ENCODE assay signal across 15 mouse cellular contexts in the genomic region with DNA sequence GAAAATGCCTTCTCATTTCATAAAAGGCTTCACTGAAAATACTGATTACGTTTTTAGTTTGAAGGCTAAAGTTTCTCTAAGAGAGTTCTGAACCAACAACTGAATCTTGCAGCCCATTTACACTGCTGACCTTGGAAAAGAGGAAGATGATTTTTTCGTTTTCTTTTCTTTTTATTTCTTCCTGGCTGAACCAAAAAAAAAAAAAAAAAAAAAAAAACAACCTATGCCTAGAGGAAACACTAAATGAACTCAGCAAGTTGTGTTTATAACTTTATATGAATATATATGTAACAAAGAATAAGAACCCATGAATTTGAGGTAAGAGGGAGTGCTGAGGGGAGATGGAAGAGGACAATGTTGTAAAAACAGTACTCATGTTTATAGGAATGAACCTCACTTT.
"Had no signal": no experiment of that assay in that cellular context is flagged by ENCODE, and none has a peak within 500 bp of the region (broad histone marks: within the 10 kb centered on the region; RNA-seq: fewer than 3 reads in every experiment).

No protein-coding gene starts in this region.

- H3K36me3 ChIP-seq: neural tube, embryonic 15.5 days; stomach, embryonic 15.5 days had no signal

- H3K9me3 ChIP-seq: neural tube, embryonic 15.5 days; stomach, embryonic 15.5 days had no signal

- DNase-seq: retina, postnatal 1 day; right cerebral cortex, adult 18-20 months; right cerebral cortex, postnatal 14 days; right cerebral cortex, postnatal 25 days; right cerebral cortex, postnatal 4 days; spleen, adult 18-20 months; thymus, adult 18-20 months; thymus, adult 2 months; thymus, postnatal 14 days; thymus, postnatal 25 days; thymus, postnatal 36 days; thymus, postnatal 4 days had no signal

- H3K4me3 ChIP-seq: neural tube, embryonic 15.5 days; stomach, embryonic 15.5 days had no signal

- H3K4me1 ChIP-seq: neural tube, embryonic 15.5 days; stomach, embryonic 15.5 days had no signal

- H3K9ac ChIP-seq: neural tube, embryonic 15.5 days; stomach, embryonic 15.5 days had no signal

- H3K27me3 ChIP-seq: neural tube, embryonic 15.5 days; stomach, embryonic 15.5 days had no signal

- H3K4me2 ChIP-seq: neural tube, embryonic 15.5 days; stomach, embryonic 15.5 days had no signal

- H3K27ac ChIP-seq: neural tube, embryonic 15.5 days; stomach, embryonic 15.5 days; stomach, postnatal 0 days had no signal
